Mouse (Mus musculus) naive thymus-derived CD4-positive, alpha-beta T cell, adult 2 months (primary cell): Measurements from ENCODE around the gene Senp3.
A peak's percentile ranks its signal among the peaks of the same experiment; 100 is the strongest.
"Not testable (repeated sequence)": the region's sequence is repeated elsewhere in the genome, so short reads cannot be mapped to it uniquely, and the experiment has no call there.

Experiments used
- DNase-seq: peaks from one replicate; pipeline ENCODE4 v3.0.0-alpha.2; 2011; ENCODE audit warnings: low read depth

Senp3 gene

DNA sequence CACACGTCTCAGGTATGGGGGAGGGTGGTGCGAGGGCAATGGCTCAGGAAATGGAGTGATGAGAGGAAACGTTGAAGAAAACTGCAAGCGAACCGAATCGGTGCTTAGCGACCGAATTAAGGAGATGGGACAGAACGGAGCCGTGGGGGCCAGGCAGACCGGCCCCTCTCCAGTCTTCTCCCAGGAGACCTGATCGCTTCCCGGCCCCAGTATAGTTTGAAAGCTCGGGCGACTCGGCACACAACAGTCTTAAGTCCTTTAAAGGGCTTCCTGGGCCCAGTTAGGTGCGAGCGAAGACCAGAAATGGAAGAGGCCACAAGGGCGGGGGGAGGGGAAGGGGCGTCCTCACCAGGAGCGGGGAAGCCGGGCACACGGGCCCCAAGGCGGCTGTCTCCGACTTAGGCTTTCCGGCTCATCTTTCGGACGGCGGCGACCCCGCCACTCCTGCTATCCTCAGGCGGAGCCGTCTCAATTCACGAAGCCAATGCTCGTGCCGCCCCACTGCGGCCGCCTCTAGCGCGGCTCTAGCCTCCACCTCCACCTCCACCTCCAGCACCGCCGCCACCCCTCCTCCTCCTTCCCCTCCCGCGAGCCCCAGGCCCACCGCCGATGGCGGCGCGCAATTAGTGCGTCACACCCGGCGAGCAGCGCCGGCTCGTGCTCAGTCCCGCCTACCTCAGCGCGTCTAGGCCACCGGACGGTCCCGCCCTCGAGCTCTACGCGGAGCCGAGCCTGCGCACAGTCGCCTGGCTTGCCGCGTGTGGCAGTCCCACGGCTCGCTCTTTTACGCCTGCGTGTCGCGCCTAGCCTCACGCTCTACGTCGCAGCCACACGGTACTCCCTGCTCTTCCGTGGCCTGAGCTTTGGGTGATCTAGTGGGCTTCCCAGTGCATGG, at the start of gene Senp3:
TSS of gene Senp3 (minus strand) at position 771 of the 895 bp plus-strand sequence.
- peak; percentile 98 for DNase-seq

DNA sequence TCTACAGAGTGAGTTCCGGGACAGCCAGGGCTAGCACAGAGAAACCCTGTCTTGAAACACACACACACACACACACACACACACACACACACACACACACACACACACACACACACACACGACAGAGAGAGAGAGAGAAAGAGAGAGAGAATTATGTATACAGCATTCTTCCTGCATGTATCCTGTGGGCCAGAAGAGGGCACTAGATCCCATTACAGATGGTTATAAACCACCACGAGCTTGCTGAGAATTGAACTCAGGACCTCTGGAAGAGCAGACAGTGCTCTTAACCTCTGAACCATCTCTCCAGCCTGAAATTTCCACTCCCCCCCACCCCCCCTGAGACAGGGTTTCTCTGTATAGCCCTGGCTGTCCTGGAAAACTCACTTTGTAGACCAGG, 49.5 kb upstream of the Senp3 start:
- not testable (repeated sequence) for DNase-seq

DNA sequence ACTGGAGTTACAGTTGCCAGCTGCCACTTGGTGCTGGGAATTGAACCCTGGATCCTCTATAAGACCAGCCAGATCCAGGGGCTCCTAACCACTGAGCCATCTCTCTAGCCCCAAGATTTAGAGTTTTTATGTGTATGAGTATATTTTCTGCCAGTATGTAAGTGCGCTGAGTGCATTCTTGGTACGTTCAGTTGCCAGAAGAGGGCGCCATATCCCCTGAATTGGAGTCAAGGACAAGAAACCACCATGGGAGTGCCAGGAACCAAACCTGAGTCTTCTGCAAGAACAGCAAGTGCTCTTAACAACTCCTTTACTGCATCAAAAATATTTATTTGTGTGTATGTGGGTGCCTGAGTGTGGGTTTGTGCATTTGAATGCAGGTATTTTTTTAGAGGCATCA, 47.2 kb upstream of the Senp3 start:
- DNase-seq, result peak; percentile 86

DNA sequence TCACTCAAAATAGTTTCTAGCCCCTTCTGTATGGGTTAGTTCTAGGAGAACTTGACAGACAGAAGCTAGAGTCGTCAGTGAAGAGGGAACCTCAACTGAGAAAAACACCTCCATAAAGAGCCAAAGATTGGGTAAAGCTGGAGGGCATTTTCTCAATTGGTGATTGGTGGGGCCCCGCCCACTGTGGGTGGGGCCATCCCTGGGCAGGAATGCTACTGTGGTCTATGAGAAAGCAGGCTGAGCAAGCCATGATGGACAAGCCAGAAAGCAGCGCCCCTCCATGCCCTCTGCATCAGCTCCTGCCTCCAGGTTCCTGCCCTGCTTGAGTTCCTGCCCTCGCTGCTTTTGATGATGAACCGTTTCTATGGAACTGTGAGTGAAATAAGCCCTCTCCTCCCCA, 44.1 kb upstream of the Senp3 start:
- DNase-seq, result no peak

DNA sequence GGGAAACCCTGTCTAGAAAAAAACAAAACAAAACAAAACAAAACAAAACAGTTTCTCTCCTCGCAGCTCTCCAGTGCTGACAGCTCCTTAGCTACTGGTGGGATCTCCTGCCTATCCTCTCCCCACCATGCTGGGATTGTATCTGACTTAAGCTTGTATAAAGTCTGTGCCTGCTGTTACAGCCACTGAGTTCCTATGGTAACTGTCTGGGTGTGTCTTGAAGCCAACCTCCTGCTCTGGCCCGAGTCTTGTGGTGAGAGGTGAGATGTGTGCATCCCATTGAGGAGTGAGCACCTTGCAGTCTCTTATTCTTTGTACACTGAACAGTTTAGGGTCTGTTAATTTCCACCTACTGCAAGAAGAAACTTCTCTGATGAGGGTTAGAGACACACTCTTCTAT, 41.2 kb upstream of the Senp3 start:
- DNase-seq, result no peak

DNA sequence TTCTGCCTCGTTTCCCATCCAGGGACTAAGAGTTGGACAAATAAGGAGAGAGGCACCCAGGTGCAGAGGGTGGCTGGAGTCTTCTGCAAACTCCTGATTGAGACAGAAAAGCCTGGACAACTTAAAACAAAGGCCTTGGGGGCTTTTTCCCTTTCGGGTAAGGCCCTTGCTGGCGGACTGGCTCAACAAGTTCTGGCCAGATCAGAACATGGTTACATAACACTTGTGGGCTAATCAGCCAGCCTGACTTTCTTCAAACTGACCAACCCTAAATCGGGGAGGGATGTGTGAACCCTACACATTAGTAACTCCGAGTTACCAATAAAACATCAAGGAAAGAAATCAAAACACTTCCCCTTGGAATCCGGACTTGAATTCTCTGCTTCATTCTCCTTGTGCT, 39.0 kb upstream of the Senp3 start:
- no peak for DNase-seq

DNA sequence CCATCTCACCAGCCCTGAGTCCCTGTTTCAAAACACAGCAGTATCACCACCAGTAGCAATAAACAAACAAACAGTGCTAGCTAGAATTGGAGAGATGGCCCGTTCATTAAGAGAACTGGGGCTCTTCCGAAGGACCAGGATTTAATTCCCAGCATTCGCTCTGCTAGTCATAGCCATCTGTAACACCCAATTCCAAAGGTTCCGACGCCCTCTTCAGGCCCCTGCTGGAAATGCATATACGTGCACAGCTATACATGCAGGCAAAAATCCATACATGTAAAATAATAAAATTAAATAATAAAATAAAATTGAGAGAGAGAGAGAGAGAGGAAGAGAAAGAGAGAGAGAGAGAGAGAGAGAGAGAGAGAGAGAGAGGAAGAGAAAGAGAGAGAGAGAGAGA, 37.5 kb upstream of the Senp3 start:
- no peak for DNase-seq

DNA sequence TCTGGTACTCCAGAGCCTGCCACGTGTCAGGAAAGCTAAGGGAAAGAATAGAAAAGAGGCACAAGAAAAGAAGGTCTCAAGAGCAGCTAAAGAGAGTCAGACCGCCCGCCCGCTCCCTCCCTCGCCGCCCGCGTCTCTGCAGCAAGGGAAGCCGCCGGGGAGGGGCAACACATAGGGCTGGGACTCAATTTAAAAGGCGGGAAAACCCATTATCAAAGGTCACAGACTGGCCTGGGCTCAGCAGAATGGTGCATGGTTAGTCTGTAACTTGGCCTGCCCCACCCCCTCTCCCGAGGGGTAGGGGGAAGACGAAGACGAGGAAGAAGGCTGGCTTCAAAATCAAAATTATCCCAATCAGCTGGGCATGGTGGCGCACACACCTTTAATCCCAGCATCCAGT, 36.8 kb upstream of the Senp3 start:
- DNase-seq, result no peak

DNA sequence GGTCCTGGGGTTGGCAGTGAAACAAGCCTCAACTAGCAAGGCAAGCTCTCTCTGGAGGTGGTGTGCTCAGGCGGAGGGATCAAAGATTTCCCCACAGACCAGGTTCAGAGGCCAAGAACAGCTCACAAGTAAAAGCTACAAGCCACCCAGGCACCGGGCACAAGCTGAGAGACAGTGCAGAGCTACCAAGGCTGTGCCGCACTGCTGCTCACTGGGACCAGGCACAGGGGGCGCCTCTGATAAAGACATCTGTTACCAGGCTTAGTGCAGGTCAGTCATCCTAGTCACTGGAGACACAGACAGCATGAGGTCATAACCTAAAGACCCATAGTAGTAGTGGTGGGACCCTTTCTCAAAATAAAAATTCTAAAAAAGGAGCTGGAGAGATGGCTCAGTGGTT, 35.1 kb upstream of the Senp3 start:
- no peak for DNase-seq

DNA sequence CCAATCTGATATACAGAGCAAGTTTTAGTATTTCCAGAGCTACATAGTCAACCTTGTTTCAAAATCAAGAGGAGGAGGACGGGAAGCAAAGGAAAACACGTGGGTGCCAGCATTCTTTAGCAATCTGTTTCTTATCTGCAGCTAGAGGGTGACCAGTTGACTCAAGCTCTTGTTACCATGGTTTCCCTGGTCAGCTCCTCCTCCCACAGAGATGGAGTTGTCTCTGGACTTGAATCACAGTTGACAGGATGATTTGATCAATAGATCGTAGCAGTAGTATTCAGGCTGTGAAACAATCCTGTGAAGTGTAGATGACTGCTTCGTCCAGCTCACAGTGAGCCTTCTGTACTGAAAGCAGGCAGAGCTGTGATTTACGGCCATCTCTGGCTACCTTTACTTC, 34.0 kb upstream of the Senp3 start:
- no peak for DNase-seq

DNA sequence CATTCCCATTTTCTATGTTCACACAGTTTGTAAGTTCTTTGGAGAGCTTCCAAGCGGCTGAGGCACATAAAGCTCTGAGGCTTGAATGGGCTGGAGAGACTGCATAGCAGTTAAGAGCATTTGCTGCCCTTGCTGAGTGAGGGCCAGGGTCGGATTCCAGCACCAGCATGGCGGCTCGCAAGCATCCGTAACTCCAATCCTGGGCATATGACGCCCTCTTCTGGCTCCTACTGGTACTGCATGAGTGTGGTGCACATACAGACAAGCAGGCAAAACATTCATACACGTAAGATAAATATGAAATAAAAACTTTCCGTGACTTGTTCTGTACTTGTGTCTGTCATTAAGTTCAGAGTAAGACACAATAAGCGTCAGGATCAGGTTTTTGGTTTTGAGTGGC, 33.6 kb upstream of the Senp3 start:
- peak; percentile 39 for DNase-seq

DNA sequence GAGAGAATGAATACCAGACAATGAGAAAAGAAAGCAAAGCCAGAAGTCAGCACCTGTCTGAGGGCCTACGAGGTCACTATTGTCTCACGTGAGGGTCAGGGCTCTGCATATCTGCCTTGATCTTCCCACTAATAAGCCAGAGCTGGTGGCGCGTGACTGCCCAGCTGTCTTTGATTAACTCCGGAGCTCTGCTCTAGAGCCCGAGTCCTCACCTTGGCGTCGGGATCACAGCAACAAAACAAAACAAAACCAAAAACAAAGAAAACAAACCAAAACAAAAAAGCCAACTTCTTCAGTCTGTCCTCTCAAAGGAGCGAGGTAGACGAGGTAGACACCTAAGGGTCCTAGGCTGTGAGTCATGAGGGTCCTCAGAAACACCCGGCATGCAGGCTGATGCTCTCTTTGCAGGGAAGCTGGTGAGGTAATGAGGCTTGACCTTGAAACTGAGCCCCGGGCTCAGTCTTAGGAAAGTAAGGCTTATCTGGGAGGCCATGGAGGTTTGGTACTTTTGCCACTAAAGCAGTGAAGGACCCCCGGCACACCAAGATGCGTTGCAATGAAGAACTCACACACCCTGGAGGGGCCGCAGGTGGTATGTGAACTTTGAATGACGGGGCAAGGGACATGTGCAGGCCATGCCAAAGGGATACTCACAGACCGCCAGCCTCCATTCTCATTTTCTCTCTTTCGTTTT, 32.9 kb upstream of the Senp3 start:
- no peak for DNase-seq

DNA sequence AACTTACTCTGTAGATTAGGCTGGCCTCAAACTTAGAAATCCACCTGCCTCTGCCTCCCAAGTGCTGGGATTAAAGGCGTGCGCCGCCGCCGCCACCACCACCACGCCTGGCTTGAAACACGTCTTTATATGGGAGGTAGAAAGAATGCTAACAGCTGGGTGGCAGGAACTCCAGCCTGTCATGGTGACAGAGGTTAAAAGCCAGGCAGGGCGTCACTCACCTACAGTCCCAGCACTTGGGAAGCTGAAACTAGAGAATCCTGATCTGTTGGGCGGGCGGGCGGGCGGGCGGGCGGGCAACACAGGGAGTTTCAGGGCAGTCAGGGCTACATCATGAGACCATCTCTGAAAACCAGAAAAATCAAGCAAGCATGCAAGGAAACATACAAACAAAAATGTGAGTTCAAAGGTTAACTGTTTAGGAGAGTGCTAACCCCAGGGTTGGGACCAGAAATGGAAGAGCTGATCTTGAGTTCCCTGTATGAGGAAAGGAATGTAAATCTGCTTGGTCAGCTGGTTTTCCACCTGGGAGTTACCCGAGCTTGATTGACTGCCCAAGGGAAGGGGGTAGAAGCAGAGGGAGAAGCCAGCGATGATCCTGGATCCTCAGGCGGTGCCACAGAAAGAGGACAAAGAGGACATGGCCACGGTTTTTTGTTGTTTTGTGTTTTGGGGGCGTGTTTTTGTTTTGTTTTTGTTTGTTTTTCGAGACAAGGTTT, 31.2 kb upstream of the Senp3 start:
- DNase-seq, result no peak

DNA sequence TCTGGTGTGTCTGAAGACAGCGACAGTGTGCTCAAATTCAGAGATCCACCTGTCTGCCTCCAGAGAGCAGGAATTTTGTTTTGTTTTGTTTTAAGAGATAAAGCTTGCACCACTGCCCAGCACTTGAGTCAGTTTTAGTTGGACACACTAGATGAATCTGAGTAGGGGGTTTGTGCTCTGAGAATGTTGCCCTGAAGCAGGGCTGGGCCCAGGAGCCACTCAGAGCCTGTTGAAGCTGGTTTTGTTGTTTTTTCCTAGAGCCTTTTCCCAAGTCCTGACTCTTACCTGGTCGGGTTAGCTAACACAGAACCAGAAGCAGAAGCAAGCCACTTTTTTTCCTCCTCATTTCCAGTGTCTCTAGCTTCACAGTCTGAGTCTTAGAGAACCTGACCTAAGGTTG, 29.2 kb upstream of the Senp3 start:
- DNase-seq, result no peak

DNA sequence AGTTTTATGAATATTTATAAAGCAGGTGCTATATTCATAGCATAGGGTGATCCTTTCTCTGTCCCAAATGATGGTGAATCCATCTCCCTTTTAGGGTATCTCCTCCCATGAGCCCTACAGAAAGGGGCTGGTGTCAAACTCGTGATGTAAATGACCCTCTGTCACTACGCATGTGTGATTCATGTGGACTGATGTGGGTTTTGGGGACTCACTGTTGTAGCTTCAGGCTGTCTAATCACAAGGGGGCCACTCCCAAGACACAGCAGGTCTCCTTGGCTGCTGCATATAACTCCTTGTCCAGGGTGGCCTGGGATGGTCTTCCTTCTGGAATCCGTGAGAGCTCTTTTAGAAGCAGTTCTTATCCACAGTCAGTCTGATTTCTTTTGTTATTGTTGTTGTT, 28.6 kb upstream of the Senp3 start:
- no peak for DNase-seq

DNA sequence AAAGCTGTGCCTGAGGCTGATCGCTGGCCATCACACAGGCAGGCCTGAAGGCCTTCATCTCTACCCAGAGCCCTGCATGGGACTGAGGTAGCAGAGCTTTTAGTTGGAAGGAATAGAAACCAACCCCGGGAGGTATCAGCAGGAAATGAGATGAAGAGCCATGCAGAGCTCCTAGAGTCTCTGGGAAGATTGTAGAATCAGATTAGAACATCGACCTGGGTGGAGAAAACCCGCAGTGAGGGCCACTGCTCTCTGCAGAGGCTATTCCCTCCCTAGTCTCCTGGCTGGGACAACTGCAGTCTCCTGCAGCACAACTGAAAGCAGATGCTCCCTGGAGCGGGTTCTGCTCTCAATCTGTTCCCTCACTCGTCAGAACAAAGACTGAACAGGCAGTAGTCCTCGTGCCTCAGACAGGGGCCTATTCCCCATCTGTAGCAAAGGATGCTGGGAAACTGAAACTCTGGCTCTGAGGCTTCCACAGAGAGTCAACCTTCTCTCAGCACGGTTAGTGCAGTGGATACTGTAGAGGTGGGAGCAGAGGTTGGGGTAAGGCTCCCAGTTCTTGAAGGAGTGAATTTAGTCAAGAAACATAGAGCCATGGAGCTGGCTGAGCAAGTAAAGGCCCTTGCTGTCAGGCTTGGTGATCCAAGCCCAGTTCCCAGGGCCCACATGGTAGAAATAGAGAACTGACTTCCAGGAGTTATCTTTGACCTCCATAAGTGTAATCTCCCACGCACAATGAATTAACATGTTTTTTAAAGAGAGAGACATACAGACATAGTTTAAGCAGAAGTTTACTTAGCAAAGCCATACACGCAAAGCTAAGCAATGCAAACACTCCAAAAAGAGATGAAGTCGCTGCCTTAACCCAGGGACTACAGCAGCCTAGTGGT, 27.9 kb upstream of the Senp3 start:
- DNase-seq, result no peak

DNA sequence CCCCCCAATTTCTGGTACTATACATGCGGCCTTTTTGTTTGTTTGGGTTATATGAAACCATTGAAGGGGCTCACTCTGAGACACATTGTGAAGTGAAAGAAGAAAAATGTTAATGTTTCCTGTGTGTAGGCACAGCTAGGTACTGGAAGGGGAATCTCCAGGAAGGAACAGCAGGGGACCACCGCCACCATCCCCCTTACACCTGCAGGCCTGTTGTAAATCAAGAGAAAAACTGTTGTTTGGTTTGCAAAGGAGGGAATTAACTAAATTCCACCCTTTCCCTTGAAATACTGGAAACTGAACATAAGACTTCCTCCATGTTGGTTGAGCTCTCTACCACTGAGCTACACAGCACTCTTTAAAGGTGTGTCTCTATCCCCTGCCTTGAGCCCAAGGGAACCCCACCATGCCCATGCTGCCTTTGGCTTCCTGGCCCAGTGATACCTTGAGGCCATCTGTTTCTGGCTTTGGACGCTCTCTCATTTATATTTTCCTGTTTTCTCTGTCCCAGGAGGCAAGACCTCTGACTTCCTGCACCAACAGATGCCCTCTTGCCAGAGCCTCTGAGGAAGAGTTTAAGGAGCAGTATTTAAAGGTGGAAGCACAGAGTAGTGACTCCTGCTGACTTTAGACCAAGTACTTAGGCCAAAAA, 26.9 kb upstream of the Senp3 start:
- DNase-seq, result no peak

DNA sequence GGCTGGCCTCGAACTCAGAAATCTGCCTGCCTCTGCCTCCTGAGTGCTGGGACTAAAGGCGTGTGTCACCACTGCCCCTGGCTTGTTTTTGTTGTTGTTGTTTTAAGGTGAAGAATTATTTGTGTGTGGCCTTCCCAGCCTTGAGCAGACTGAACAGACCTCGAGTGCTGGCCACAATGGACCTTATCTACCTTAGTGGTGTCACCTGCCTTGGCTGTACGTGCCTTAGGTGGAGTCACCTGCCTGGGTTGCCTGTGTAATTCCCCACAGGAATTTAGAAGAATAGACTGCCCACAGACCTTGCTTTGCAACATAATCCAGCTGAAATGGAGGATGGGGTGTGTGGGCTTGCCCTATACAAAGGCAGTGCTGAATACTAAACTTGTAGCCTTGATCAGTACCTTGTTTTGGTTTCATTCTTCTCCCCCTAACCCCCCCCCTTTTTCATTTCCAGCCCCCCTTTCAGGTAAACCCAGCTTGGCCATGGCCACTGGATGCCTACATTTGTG, 26.0 kb upstream of the Senp3 start:
- DNase-seq, result no peak

DNA sequence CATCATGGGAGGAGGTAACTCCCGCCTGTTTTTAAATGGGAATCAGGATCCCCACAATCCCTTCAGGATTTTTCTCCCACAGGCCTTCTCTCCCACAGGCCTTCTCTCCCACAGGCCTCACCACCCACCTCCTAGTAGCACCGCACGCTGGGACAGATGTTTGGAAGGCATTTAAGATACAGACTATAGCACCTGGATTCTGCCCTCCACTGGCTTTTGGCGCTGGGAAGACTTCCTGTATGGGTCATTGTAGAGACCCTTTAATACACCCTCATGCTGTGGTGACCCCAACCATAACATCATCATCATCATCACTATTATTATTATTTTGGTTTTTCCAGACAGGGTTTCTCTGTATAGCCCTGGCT, 25.6 kb upstream of the Senp3 start:
- no peak for DNase-seq

DNA sequence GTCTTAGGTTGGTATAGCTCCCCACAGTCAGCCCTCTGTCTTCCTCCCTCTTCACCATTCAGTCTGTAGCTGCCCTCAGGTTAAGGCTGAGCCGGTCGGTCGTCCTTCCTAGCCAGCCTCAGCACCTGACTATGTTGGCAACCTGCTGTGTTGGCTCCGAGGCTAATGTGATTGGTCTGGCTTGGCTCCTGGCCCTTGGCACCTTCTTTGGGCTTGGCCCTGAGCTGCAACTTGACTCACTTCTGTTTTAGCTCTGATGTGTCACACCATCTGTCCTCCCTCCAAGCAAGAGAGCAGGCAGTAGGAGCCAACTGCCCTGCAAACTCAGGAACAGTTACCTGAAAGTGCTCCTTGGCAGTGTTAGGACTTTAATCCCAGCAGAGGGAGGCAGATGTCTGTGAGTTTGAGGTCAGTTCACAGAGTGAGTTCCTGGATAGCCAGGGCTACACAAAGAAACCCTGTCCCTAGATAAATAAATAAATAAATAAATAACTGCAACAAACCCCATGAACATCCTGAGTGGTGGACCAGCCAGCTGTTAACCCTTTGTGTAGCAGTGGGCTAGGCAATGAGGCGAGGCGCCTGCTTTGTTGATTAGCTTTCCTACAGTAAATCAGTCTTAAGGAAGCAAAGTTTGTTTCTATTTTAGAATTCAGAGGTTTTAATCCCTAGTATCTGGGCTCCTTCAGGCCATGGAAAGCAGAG, 25.0 kb upstream of the Senp3 start:
- no peak for DNase-seq

DNA sequence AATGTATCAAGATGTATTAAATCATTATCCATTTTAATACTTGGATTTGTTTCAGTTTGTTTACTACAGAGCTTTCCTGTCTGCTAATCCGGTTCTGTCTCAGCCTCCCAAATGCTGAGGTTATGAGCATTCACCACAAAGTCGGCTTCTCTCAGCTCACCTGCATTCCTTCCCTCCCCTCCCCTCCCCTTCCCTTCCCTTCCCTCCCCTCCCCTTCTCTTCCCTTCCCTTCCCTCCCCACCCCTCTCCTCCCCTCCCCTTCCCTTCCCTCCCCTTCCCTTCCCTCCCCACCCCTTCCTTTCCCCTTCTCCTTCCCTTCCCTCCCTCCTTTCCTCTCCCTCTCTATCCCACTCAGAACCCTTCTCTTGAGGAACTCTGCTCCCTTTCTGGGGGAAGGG, 22.7 kb upstream of the Senp3 start:
- DNase-seq, result no peak
